Mouse (Mus musculus): Measurements from ENCODE around the gene Ephb6. TPM values are rescaled to one million over a fixed set of nuclear protein-coding genes. Genes with fewer than 3 reads are reported as not detected.
"Not testable (repeated sequence)": the region's sequence is repeated elsewhere in the genome, so short reads cannot be mapped to it uniquely, and the experiment has no call there.

Ephb6 gene
- polyA plus RNA-seq (2015; fragmentation: Nextera tagmentation; extraction: Ambion mirVana) = 19.2 TPM in 2 replicates

DNA sequence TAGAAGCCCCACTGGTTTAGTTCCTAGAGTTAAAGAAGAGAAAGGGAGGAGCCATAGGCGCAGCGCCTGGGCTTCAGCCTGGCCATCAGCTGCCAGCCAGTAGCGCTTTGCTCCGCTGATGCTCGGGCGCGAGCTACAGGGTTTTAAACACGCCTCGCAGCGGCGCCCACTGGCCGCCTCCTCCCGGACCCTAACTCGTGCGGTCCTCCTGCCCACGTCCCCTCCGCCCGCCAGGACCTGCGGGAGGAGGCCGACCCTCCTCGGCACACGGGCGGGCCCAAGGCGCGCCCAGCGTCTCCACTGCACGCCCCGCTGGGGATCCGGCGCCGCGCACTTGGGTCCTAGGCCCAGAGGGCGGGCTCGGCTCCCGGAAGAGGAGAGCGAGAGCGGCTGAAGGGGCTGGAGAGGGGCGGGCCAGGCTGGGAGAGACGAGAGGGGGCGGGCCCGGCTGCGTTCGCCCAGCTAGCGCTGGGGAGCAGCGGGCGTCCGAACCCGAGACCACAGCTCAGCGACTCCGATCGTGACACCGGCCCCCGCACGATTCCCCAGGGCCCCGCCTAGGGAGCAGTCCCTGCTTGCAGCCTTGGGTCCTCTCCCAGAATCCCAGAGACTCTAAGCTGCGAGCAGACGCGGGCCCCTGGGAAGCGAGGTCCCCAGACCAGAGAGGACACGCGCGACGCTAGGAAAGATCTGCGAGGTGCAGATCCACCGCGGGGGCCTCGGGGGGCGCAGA, at the start of gene Ephb6:
TSS of gene Ephb6 (plus strand) at position 422 of the 733 bp plus-strand sequence.
- Histone ChIP-seq H3K36me3 (ENCODE audit: poor library complexity, severe bottlenecking) (no peaks in the 10 kb centered on the region), H3K4me2 (peak within 1 kb of the TSS; percentile 80), H3K9ac (peak within 1 kb of the TSS; percentile 82), H3K4me3 (peak within 1 kb of the TSS; percentile 71), H3K27ac (peak within 1 kb of the TSS; percentile 91), H3K9me3 (replicated peaks) (no peaks in the 10 kb centered on the region), H3K4me1 (peaks cover 18% of the 10 kb centered on the region), H3K27me3 (no peaks in the 10 kb centered on the region)
- ATAC-seq = peak; percentile 94
- under 1% methylated on average over 50 of the region's 68 CpGs for WGBS

GRCm38 (mm10) chr6:41556389-41556788, 48.9 kb upstream of the Ephb6 start:
- ATAC-seq = peak; percentile 74
- Histone ChIP-seq H3K27ac (no peak overlapping the region), H3K9me3 (replicated peaks) (no peaks in the 10 kb centered on the region), H3K27me3 (no peaks in the 10 kb centered on the region), H3K9ac (no peak overlapping the region), H3K4me1 (no peaks in the 10 kb centered on the region), H3K4me3 (no peak overlapping the region), H3K4me2 (no peak overlapping the region), H3K36me3 (ENCODE audit: poor library complexity, severe bottlenecking) (no peaks in the 10 kb centered on the region)

DNA sequence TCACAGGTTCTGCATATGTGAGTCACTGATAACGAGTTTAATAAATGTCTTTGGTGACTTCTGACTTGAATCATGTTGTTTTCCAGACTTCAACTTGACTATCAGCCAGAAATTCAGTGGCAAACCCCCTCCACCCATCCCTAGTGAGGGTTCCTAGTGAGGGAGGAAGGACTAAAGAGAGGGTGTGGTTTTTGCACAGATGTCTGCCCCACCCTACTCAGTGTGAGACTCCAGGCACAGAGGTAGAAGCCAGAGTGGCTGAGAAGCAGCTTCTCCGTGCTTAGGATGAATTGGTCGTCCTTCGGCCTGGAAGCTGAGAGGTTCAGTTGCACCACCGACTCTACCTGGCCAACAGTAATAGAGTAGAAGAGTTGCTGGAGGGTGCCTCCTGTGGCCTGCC, 47.8 kb upstream of the Ephb6 start:
- Histone ChIP-seq H3K27ac (no peak overlapping the region), H3K9me3 (replicated peaks) (no peaks in the 10 kb centered on the region), H3K27me3 (no peaks in the 10 kb centered on the region), H3K4me3 (no peak overlapping the region), H3K36me3 (ENCODE audit: poor library complexity, severe bottlenecking) (no peaks in the 10 kb centered on the region), H3K4me2 (no peak overlapping the region), H3K4me1 (no peaks in the 10 kb centered on the region), H3K9ac (no peak overlapping the region)
- WGBS = 85% methylated on average over 5 of the region's 5 CpGs
- no peak for ATAC-seq

DNA sequence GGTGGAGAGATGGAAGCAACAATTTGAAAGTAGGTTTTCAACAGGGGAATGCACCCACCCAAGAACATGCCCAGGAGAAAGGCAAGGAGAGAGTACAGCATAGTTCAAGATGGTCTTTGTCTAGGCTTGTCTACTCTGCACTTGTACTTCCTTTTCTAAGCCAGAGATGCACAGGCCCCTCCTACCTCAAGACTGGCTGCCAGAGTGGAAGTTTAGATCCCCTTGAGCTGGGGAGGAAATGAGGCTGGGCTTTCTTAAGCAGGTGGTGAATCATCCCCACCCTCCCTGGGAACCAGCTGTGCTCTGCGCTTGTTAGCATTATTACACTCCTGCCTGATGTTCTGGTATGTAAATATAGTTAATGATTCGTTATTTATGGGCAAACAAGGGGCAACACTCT, 47.0 kb upstream of the Ephb6 start:
- Histone ChIP-seq H3K4me3 (no peak overlapping the region), H3K4me2 (no peak overlapping the region), H3K9me3 (replicated peaks) (no peaks in the 10 kb centered on the region), H3K4me1 (no peaks in the 10 kb centered on the region), H3K27me3 (no peaks in the 10 kb centered on the region), H3K9ac (no peak overlapping the region), H3K36me3 (ENCODE audit: poor library complexity, severe bottlenecking) (no peaks in the 10 kb centered on the region), H3K27ac (no peak overlapping the region)
- ATAC-seq = no peak
- WGBS = 63% methylated on average over 2 of the region's 2 CpGs

DNA sequence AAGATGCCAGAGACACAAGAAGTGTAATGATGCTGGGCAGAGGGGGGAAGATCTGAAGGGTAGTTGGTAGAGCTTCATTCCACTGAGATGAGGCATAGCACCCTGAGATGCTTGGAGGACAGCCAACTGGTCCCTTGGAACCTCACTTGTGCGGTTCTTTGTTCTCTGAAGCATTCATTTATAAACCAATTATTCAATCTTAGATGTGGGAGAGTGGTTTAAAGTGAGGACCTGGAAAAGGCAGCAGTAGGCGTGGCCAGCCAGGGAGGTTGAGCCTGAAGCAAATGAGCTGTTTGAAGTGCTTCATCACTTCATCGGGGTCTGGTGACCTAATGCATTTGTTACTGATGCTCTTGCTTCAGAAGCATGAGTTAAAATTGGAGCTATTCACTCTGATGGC, 46.0 kb upstream of the Ephb6 start:
- 45% methylated on average over 3 of the region's 3 CpGs for WGBS
- 0 out of 2 replicates have a peak, but pooled peaks have one; percentile 7 for ATAC-seq
- H3K4me3 ChIP-seq = no peak overlapping the region

GRCm38 (mm10) chr6:41560273-41560672, 45.0 kb upstream of the Ephb6 start:
- no peak overlapping the region for H3K9ac ChIP-seq
- no peaks in the 10 kb centered on the region for H3K9me3 ChIP-seq (replicated peaks)
- no peak for ATAC-seq
- H3K27me3 ChIP-seq = no peaks in the 10 kb centered on the region
- H3K4me2 ChIP-seq = no peak overlapping the region
- H3K27ac ChIP-seq = no peak overlapping the region
- H3K4me1 ChIP-seq = no peaks in the 10 kb centered on the region
- no peak overlapping the region for H3K4me3 ChIP-seq
- 92% methylated on average over 2 of the region's 2 CpGs for WGBS
- H3K36me3 ChIP-seq (ENCODE audit: poor library complexity, severe bottlenecking) = no peaks in the 10 kb centered on the region

More for the DNA sequence above, 46.0 kb upstream of the Ephb6 start:
- H3K9me3 ChIP-seq (replicated peaks) = no peaks in the 10 kb centered on the region
- no peak overlapping the region for H3K9ac ChIP-seq
- H3K27me3 ChIP-seq = no peaks in the 10 kb centered on the region
- no peak overlapping the region for H3K27ac ChIP-seq
- no peaks in the 10 kb centered on the region for H3K4me1 ChIP-seq
- H3K36me3 ChIP-seq (ENCODE audit: poor library complexity, severe bottlenecking) = no peaks in the 10 kb centered on the region
- no peak overlapping the region for H3K4me2 ChIP-seq

DNA sequence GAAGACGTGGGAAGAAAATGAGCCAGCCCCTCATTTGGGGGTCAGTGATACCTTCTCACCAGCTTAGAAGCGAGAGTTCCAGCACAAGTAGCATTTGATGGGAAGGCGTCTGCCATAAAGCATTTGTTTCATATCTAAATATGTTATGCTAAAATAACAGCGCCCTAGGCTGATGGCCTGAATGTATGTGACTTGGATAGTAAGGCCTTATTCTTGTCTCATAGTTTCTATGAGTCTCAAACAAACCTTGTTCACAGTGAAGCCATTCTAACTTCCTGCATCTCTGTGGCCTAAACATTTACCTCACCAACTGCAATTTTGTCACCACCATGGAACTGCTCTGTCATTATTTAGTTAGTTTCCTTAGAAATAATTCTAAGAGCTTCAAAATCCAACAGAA, 42.7 kb upstream of the Ephb6 start:
- peak overlapping the region; percentile 39 for H3K4me2 ChIP-seq
- no peaks in the 10 kb centered on the region for H3K9me3 ChIP-seq (replicated peaks)
- H3K9ac ChIP-seq = no peak overlapping the region
- WGBS = 84% methylated on average over 4 of the region's 4 CpGs
- H3K36me3 ChIP-seq (ENCODE audit: poor library complexity, severe bottlenecking) = no peaks in the 10 kb centered on the region
- H3K27ac ChIP-seq = no peak overlapping the region
- no peaks in the 10 kb centered on the region for H3K27me3 ChIP-seq
- H3K4me3 ChIP-seq = peak overlapping the region; percentile 16; the same call in 1 of the 2 replicates
- H3K4me1 ChIP-seq = no peaks in the 10 kb centered on the region
- ATAC-seq = 0 out of 2 replicates have a peak, but pooled peaks have one; percentile 20

DNA sequence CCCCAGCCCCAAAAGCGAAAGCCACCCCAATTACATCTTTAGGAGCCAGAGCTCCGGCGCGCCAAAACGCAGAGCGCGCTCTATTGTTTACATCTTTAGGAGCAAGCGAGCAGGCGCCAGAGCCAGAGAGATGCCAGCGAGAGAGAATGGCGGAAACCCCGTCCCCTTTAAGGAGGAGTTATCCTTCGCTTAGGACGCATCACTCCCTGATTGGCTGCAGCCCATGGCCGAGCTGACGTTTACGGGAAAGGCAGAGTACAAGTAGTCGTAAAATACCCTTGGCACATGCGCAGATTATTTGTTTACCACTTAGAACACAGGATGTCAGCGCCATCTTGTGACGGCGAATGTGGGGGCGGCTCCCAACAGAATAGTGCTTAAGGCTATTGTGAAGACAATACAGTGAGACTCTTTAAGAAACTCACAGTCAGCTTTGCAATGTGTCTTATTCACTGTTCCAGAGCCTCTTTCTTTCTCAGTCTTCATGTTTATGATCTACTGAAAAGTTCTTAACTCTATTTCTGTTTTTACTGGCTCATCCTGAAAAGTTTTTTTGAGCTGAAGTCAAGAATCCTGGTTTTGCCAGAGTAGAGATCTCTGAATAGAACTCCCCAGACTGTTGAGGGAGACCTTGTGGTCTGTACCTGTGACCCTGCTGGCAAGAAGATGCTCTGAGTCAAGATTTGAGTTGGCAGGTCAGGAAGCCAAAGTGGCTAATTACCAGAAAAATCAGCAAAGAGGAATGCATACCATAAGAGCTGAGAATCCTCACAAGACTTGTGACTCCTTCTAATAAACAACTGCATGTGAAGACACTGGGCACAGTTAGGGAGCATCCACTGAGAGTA, 42.0 kb upstream of the Ephb6 start:
- 60% methylated on average over 5 of the region's 23 CpGs for WGBS
- H3K27ac ChIP-seq; H3K27me3 ChIP-seq; H3K9ac ChIP-seq; H3K9me3 ChIP-seq (replicated peaks); H3K36me3 ChIP-seq (ENCODE audit: poor library complexity, severe bottlenecking); H3K4me3 ChIP-seq; H3K4me1 ChIP-seq: not testable (repeated sequence)
- ATAC-seq = peak; percentile 80
- H3K4me2 ChIP-seq = peak overlapping the region; percentile 39

GRCm38 (mm10) chr6:41565261-41565660, 40.0 kb upstream of the Ephb6 start:
- Histone ChIP-seq H3K9ac (no peak overlapping the region), H3K27me3 (no peaks in the 10 kb centered on the region), H3K36me3 (ENCODE audit: poor library complexity, severe bottlenecking) (no peaks in the 10 kb centered on the region), H3K4me3 (no peak overlapping the region), H3K4me1 (no peaks in the 10 kb centered on the region), H3K9me3 (replicated peaks) (no peaks in the 10 kb centered on the region), H3K4me2 (no peak overlapping the region), H3K27ac (no peak overlapping the region)
- WGBS = 88% methylated on average over 1 of the region's 1 CpGs
- ATAC-seq = no peak

DNA sequence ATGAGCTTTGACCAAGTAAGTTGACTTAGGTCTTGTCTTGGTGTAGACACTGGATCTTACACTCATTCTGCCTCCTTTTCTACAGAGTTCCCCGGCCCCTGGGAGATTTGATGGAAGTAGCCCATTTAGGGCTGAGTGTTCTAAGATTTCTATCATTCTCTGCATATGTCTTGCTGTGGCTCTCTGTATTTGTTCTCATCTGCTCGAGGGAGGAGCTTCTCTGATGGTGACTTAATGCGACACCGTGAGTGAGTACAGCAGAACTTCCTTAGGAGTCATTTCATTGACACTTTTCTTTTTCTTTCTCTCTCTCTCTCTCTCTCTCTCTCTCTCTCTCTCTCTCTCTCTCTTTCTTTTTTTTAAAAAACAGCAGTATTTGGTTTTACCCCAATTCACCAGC, 38.3 kb upstream of the Ephb6 start:
- H3K9me3 ChIP-seq (replicated peaks) = no peaks in the 10 kb centered on the region
- no peaks in the 10 kb centered on the region for H3K36me3 ChIP-seq (ENCODE audit: poor library complexity, severe bottlenecking)
- no peak overlapping the region for H3K27ac ChIP-seq
- H3K4me3 ChIP-seq = no peak overlapping the region
- no peaks in the 10 kb centered on the region for H3K27me3 ChIP-seq
- no peak overlapping the region for H3K4me2 ChIP-seq
- ATAC-seq = no peak
- H3K4me1 ChIP-seq = no peaks in the 10 kb centered on the region
- 91% methylated on average over 4 of the region's 4 CpGs for WGBS
- no peak overlapping the region for H3K9ac ChIP-seq

DNA sequence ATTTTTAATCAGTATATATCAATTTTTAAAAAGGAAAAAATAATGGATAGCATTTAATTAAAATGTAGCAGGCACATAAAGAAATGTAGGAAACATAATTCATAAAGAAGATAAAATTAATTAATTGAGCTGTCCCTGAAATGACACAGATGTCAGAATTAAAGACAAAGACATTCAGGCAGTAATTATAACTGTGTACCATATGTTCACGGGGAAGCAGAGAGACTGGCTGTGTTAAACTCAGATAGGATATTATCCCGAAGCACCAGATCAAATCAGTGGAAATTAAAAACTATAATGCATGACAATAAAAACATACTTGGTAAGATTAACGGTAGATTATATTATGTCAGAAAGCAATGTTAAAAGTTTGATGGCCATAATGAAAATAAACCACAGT, 36.2 kb upstream of the Ephb6 start:
- Histone ChIP-seq H3K27ac (no peak overlapping the region), H3K9me3 (replicated peaks) (no peaks in the 10 kb centered on the region), H3K4me2 (no peak overlapping the region), H3K4me1 (no peaks in the 10 kb centered on the region), H3K4me3 (no peak overlapping the region), H3K27me3 (no peaks in the 10 kb centered on the region), H3K36me3 (ENCODE audit: poor library complexity, severe bottlenecking) (no peaks in the 10 kb centered on the region), H3K9ac (no peak overlapping the region)
- 77% methylated on average over 3 of the region's 3 CpGs for WGBS
- ATAC-seq = peak; percentile 55; the same call in 1 of the 2 replicates

GRCm38 (mm10) chr6:41576526-41577097, 28.7 kb upstream of the Ephb6 start:
- H3K9ac ChIP-seq = no peak overlapping the region
- no peaks in the 10 kb centered on the region for H3K27me3 ChIP-seq
- H3K36me3 ChIP-seq (ENCODE audit: poor library complexity, severe bottlenecking) = no peaks in the 10 kb centered on the region
- H3K4me2 ChIP-seq = no peak overlapping the region
- H3K4me3 ChIP-seq = no peak overlapping the region
- no peaks in the 10 kb centered on the region for H3K9me3 ChIP-seq (replicated peaks)
- H3K27ac ChIP-seq = no peak overlapping the region
- H3K4me1 ChIP-seq = peaks cover 13% of the 10 kb centered on the region; the same call in 1 of the 2 replicates
- ATAC-seq = no peak
- 47% methylated on average over 5 of the region's 5 CpGs for WGBS

Data from forebrain, embryonic 13.5 days (tissue).